Mouse (Mus musculus): ENCODE data around the gene Snx14. TPM values are rescaled to one million over a fixed set of nuclear protein-coding genes. Genes with fewer than 3 reads are reported as not detected.
A peak's percentile ranks its signal among the peaks of the same experiment; 100 is the strongest.

The Snx14 gene
- total RNA-seq, 2 experiments from 2014 or later, result 52.9 to 54.7 TPM

GRCm38 (mm10) chr9:88398461-88398860 lies 40.3 kb downstream of the Snx14 start:
- intact Hi-C loops (cut with DNase I), result loop anchor here (5.0 kb wide), 1 partner anchor 156 kb away; no protein-coding TSS in a partner anchor

DNA sequence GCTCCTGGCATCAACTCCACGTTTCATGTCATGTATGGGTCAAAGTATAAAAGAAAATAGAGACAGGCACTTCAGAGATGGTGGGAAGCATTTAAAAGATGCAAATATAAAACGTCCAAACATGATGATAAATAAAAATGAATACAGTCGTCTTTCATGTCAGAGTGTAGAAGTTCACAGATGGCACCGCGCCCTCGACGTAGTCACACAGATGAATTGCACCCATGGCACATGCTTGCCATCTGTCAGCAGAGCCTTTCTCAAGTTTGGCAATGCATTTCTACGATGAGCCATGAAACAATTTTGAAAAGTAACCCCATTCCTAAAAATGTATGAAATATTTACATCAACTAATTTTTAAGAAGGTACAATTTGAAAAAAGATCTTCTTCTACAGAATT lies 43.9 kb downstream of the Snx14 start:
- intact Hi-C loops (cut with DNase I), result loop anchor here (5.0 kb wide), 1 partner anchor 153 kb away; no protein-coding TSS in a partner anchor
- DNase-seq (ENCODE audit: low spot score in 2 of 2), result no peak

More at GRCm38 (mm10) chr9:88398461-88398860, 40.3 kb downstream of the Snx14 start:
- DNase-seq (ENCODE audit: low spot score in 2 of 2), result no peak

GRCm38 (mm10) chr9:88388826-88389225 lies 49.9 kb downstream of the Snx14 start:
- intact Hi-C loops (cut with DNase I), result no loop called here
- DNase-seq (ENCODE audit: low spot score in 2 of 2), result no peak

- DNase-seq (ENCODE audit: low spot score in 2 of 2), result no peak
- intact Hi-C loops (cut with DNase I), result no loop called here
Measured at GRCm38 (mm10) chr9:88380542-88380941, 58.2 kb downstream of the Snx14 start.

GRCm38 (mm10) chr9:88380076-88380475 lies 58.7 kb downstream of the Snx14 start:
- DNase-seq (ENCODE audit: low spot score in 2 of 2), result peak in 1 of 2 experiments; percentile 57
- intact Hi-C loops (cut with DNase I), result no loop called here

DNA sequence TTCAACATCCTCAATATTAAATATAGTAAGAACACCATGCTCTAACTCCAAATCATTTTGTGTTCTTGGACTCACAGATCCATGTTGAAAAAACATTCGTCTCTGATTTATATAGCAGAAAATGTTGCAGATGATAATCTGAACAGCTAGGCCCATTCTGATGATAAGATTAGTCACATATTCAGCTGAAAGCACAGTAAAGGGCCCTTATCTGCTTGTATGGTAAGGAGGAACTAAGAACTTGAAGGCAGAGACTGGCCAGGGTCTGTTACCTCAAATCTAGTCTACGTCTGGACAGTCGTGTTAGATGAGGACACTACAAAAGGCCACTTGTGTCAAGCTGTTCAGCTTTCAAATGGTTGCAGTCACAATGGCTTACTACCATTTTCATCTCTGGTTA lies 59.7 kb downstream of the Snx14 start:
- intact Hi-C loops (cut with DNase I), result no loop called here

GRCm38 (mm10) chr9:88377483-88377882 lies 61.3 kb downstream of the Snx14 start:
- intact Hi-C loops (cut with DNase I), result no loop called here
- DNase-seq (ENCODE audit: low spot score in 2 of 2), result no peak

More for the DNA sequence above, 59.7 kb downstream of the Snx14 start:
- DNase-seq (ENCODE audit: low spot score in 2 of 2), result no peak

GRCm38 (mm10) chr9:88373001-88373400 lies 65.8 kb downstream of the Snx14 start:
- no peak for DNase-seq (ENCODE audit: low spot score in 2 of 2)
- intact Hi-C loops (cut with DNase I), result no loop called here

DNA sequence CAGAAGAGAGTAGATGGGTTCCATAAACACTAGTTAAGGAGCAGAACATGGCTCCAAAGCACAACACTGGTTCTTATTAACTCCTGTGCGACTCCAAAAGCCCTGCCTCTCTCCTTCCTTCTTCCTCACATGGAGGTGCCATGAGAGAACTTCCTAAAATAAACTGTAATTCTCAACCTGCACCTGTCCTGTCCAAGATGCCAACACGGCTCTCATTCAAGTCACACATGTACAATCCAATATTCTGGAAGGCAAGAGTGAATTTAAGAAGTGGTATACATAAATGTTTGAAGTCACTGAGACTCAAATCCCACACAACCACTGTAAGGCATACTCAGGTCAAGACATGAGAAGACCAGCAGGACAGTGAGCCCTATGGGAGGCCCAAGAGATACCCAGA lies 67.6 kb downstream of the Snx14 start:
- no peak for DNase-seq (ENCODE audit: low spot score in 2 of 2)
- intact Hi-C loops (cut with DNase I), result no loop called here

GRCm38 (mm10) chr9:88369666-88370065 lies 69.1 kb downstream of the Snx14 start:
- intact Hi-C loops (cut with DNase I), result no loop called here
- no peak for DNase-seq (ENCODE audit: low spot score in 2 of 2)

- DNase-seq (ENCODE audit: low spot score in 2 of 2), result no peak
- intact Hi-C loops (cut with DNase I), result no loop called here
Measured at GRCm38 (mm10) chr9:88368476-88368875, 70.3 kb downstream of the Snx14 start.

DNA sequence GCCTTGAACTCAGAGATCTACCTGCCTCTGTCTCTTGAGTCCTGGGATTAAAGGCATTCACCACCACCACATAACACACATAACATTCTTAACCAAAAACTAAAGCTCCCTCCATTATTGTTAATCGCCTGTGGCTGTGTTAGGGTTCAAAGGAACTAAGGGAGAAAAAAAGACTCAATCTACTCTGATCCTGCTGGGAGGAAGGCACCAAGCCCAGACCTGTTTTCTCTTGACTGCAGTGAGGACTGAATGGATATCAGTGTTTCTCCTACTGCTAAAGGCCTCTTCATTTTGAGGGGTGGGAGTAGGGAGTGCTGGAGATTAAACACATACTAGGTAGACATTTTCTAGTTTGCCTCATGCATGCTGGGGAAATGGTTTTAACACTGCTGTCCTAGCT lies 71.0 kb downstream of the Snx14 start:
- DNase-seq (ENCODE audit: low spot score in 2 of 2), result no peak

GRCm38 (mm10) chr9:88367322-88367721 lies 71.4 kb downstream of the Snx14 start:
- intact Hi-C loops (cut with DNase I), result no loop called here
- no peak for DNase-seq (ENCODE audit: low spot score in 2 of 2)

More for the DNA sequence above, 71.0 kb downstream of the Snx14 start:
- intact Hi-C loops (cut with DNase I), result no loop called here

GRCm38 (mm10) chr9:88366819-88367218 lies 71.9 kb downstream of the Snx14 start:
- intact Hi-C loops (cut with DNase I), result no loop called here
- no peak for DNase-seq (ENCODE audit: low spot score in 2 of 2)

DNA sequence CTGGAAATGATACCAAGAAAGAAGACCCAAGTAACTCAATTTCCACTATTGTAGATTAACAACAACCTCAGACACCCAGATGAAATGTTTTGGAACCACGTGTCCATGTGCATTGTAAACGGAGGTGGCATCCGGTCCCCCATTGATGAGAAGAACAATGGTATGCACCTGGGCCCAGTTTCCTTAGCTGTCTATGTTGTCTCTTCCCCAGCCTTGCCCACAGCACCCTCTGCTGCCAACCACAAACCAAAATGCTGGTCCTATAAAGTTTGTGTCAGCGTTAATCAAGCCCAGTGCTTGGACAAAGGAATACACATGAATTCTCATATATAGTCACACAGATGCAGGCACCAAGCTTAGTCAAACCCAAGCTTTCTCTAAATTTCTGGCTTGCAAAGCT lies 72.5 kb downstream of the Snx14 start:
- DNase-seq (ENCODE audit: low spot score in 2 of 2), result no peak
- intact Hi-C loops (cut with DNase I), result no loop called here

DNA sequence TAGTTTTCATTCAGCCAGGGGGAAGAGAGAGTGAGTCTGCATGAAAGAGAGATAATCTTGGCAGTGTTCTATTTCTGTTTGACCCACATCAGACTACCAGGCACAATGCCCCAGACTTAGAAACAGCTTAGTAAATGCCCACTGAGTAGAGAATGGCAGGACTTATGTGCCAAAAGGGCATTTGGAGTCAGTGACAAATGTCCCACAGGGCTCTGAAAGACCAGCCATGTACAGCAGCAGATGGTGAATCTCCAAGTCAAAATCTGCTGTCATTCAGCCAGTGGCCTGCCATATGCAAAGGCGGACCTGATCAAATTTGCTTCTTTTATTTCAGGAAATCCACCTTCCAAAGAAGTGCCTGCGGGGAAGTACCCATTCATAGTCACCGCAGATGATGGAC lies 75.7 kb downstream of the Snx14 start:
- intact Hi-C loops (cut with DNase I), result loop anchor here (5.0 kb wide), 1 partner anchor 36 kb away; the partner anchor contains the start of gene Nt5e
- DNase-seq (ENCODE audit: low spot score in 2 of 2), result no peak

GRCm38 (mm10) chr9:88362055-88362850 lies 76.5 kb downstream of the Snx14 start:
- DNase-seq (ENCODE audit: low spot score in 2 of 2), result no peak
- intact Hi-C loops (cut with DNase I), result loop anchor here (1.0 to 5.0 kb wide), 2 partner anchors 35 to 121 kb away; partner anchors contain the start of gene Nt5e

GRCm38 (mm10) chr9:88361211-88361909 lies 77.4 kb downstream of the Snx14 start:
- intact Hi-C loops (cut with DNase I), result loop anchor here (5.0 kb wide), 1 partner anchor 34 kb away; the partner anchor contains the start of gene Nt5e
- DNase-seq (ENCODE audit: low spot score in 2 of 2), result no peak

DNA sequence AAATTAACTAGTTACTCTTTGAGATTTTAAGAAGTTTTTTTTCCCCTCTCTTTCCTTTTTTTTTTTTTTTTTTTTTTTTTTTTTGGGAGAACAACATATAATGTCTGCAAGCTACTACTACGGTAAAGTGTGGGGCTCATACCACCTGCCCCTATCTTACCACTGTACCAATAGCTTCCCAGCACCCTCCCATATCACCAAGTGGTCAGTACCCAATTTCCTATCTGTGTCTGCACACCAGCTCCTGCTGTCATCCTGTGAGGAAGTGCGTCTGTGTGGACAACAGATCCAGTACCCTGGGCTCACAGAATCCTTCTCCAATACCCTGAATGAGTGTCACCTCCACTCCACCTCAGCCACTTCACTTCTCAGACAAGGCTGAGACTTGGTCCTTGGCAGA lies 79.6 kb downstream of the Snx14 start:
- DNase-seq (ENCODE audit: low spot score in 2 of 2), result no peak
- intact Hi-C loops (cut with DNase I), result no loop called here

DNA sequence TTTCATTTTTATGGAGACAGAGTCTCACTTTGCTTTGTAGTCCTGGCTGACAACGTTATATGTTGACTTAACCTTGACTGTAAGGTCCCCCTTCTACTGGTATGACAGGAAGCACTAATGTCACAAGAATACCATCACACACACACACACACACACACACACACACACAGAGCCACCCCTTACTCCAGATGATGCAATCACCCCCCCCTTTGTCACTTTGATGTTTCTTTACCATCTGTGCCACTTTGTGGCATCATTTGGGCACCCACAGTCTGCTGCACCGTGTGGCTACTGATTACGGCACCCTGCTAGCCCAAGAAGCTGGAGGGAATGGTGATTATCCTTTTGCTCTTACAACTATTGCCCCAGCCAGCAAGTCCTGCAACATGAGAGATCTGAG lies 81.6 kb downstream of the Snx14 start:
- no peak for DNase-seq (ENCODE audit: low spot score in 2 of 2)
- intact Hi-C loops (cut with DNase I), result no loop called here

DNA sequence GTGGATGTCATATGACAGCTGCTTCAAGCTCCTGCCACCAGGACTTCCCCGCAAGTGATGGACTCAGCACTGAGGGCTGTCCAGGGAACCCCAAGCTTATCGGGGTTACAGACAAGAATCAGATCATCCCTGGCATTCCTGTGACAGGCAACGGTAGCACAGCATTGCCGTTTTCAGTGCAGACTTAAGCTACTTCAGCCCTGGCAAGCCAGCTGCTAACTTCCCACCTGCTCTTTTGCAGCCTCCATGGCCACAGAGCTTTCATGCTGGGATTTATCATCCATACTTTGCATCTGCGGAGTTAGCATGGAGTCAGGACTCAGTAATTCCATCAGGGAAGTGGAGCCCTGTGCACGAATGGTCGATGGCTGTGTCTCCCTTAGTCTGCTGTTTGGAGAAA lies 85.3 kb downstream of the Snx14 start:
- DNase-seq (ENCODE audit: low spot score in 2 of 2), result no peak
- intact Hi-C loops (cut with DNase I), result no loop called here

Measured in left cerebral cortex, postnatal 25 days (tissue).